Mouse (Mus musculus) CD4-positive helper T cell, adult 2 months (primary cell): Measurements from ENCODE around the gene Nt5c3b.

ENCODE experiments used
- DNase-seq: peaks from one replicate; pipeline ENCODE4 v3.0.0-alpha.2; 2012; ENCODE audit warnings: low read depth, missing footprints, low spot score

Nt5c3b gene

DNA sequence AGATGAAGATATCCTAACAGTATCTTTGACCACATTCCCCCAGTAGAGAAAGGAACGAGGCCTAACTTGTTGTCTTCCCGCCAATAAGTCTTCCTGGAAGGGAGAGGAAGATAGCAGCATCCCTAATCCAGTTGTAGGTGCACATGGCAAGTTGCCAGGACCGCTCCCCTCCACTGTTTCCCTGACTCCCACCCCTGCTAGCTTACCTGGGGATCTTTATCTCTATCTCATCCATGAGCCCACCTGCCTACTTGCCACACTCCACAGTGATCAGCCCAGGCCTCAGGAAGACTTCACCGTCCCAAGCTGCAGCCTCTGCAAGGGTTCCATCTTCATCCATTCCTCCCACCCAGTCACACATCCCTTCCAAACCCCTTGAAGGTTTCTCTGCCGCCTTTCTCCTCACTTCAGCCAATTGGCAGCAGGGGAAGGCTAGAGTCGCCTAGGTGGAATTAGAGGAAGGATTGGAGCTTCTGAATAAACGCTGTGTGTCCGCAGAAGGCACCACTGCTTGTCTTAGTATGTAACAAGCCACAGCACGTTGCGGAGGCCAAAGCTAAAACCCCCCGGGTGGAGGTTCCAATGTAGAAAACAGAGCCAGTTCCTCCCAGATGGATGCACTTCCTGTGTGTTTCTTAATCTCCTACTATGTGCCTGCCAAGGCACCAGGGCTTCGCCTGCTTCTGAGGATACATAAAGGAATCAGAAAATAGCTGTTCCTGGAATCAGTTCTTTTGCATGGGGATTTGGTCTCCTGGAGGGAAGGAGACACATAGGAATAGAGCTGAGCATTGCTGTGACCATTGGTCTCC is 41.7 kb downstream of the Nt5c3b start:
- no peak for DNase-seq

GRCm38 (mm10) chr11:100399320-100399719 is 42.3 kb downstream of the Nt5c3b start:
- DNase-seq: peak; percentile 64

DNA sequence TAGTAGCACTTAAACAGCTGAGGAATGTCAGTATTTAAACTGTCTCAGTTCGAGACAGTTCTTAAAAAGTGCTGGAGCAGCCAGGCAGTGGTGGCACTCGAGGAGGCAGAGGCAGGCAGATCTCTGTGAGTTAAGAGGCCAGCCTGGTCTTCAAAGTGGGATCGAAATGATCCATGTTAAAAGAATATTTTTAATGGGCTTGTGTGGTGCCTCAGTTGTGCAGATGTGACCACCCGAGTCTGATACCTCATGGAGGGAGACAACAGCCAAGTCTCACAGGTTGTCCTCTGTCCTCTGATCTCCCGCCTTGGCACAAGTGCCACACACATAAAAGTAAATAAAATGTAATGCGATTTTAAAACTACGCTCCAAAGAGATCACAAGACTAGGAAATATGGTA is 43.1 kb downstream of the Nt5c3b start:
- no peak for DNase-seq

- DNase-seq: peak; percentile 90
These were observed 43.8 kb downstream of the Nt5c3b start, which contains the start of gene Jup for GRCm38 (mm10) chr11:100397600-100398389. Jup (minus strand) TSS chr11:100397763.

GRCm38 (mm10) chr11:100396886-100397599 is 44.6 kb downstream of the Nt5c3b start:
- no peak for DNase-seq

- DNase-seq: no peak
These were observed 45.6 kb downstream of the Nt5c3b start for GRCm38 (mm10) chr11:100395861-100396631.

GRCm38 (mm10) chr11:100395200-100395599 is 46.4 kb downstream of the Nt5c3b start:
- DNase-seq: no peak

DNA sequence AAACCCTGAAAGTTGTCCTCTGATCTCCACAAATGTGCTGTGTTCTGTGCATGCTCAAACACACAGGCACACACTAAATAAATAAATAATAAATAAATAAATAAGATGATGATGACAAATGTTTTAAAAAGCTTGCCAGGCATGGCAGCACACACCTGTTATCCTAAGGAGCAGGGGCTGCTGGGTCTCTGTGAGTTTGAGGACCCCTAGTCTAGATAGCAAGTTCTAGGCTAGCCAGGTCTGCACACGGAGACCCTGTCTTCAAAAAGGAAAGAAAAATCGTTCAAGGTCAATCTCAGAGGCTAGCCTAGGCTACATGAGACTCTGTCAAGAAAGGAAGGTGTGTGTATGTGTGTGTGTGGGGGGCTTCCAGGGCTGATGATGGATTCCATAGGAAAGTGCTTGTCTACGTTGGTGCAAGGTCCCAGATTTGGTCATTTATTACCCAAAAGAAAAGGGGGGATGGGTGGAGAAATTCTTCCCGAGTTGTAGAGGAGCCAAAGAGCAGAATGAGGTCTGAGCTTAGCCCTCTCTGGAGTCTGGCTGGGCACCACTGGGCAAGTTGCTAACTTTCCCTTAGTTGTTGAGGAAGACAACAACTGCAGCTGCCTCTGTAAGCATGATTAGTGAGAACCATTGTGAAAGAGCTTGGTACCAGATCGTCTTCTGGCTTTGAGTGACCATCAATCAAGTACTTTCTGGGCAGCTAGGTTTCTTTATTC is 47.1 kb downstream of the Nt5c3b start:
- DNase-seq: no peak

GRCm38 (mm10) chr11:100393733-100394132 is 47.9 kb downstream of the Nt5c3b start:
- DNase-seq: no peak

- DNase-seq: no peak
These were observed 48.6 kb downstream of the Nt5c3b start for GRCm38 (mm10) chr11:100392958-100393357.

GRCm38 (mm10) chr11:100391884-100392345 is 49.7 kb downstream of the Nt5c3b start:
- no peak for DNase-seq

- no peak for DNase-seq
These were observed 50.3 kb downstream of the Nt5c3b start for GRCm38 (mm10) chr11:100391081-100391883.

GRCm38 (mm10) chr11:100389931-100390445 is 51.6 kb downstream of the Nt5c3b start:
- DNase-seq: no peak

- DNase-seq: no peak
These were observed 53.0 kb downstream of the Nt5c3b start for GRCm38 (mm10) chr11:100388588-100388987.

- no peak for DNase-seq
These were observed 53.8 kb downstream of the Nt5c3b start for GRCm38 (mm10) chr11:100387589-100388375.

DNA sequence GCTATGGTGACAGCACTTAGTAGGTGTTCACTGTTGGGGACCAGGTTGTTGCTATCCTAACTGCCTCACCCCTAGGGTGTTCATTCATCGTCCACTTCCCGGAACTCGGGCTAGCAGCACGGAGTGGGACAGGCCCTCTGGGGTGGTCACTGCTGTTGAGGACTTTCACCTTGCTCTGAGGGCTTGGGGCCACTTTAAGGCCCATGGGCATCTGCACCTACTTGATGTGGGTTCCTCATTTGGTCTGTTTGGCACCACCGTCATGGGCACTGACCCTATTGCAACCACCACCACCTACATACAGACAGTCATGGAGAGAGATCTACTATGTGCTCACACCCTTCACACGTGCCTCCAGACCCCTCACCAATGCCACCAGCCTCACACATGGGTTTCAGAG is 54.5 kb downstream of the Nt5c3b start:
- DNase-seq: no peak

- DNase-seq: no peak
These were observed 55.0 kb downstream of the Nt5c3b start for GRCm38 (mm10) chr11:100386586-100386985.

GRCm38 (mm10) chr11:100385016-100385415 is 56.6 kb downstream of the Nt5c3b start:
- DNase-seq: no peak

GRCm38 (mm10) chr11:100382682-100383081 is 58.9 kb downstream of the Nt5c3b start:
- no peak for DNase-seq
